Mouse (Mus musculus): ENCODE measurements around the gene Orai2. TPM values are rescaled to one million over a fixed set of nuclear protein-coding genes. Genes with fewer than 3 reads are reported as not detected.

Gene Orai2
- polyA plus RNA-seq, 1 experiment = 37.8 TPM

GRCm38 (mm10) chr5:136102099-136102820, 68.3 kb downstream of the Orai2 start:
- TF ChIP-seq CTCF (IDR thresholded peaks at IDR 0.05; ENCODE audit: control insufficient read depth, insufficient read depth, insufficient read length) (no peak), CEBPB (IDR thresholded peaks at IDR 0.05; ENCODE audit: low read depth) (no peak), USF1 (IDR thresholded peaks at IDR 0.05; ENCODE audit: low read depth) (no peak), MYOG (IDR thresholded peaks at IDR 0.05; ENCODE audit: control insufficient read depth, extremely low read depth, insufficient read length) (no peak), MAX (IDR thresholded peaks at IDR 0.05) (no peak)
- no peak overlapping the region for H3K4me3 ChIP-seq (ENCODE audit: insufficient read depth, poor library complexity, severe bottlenecking)

GRCm38 (mm10) chr5:136098536-136098935, 72.0 kb downstream of the Orai2 start:
- Histone ChIP-seq H3K36me3 (ENCODE audit: control insufficient read depth, insufficient read depth) (peaks cover 53% of the 10 kb centered on the region), H3K79me2 (ENCODE audit: control insufficient read depth, insufficient read depth) (no peaks in the 10 kb centered on the region), H3K4me3 (ENCODE audit: insufficient read depth, poor library complexity, severe bottlenecking) (no peak overlapping the region), H3ac (ENCODE audit: control insufficient read depth, insufficient read length, low read depth) (no peak overlapping the region), H3K27me3 (ENCODE audit: control insufficient read depth, insufficient read depth, insufficient read length) (no peaks in the 10 kb centered on the region), H3K79me3 (ENCODE audit: low read depth) (no peaks in the 10 kb centered on the region)
- TF ChIP-seq CEBPB (IDR thresholded peaks at IDR 0.05; ENCODE audit: low read depth) (no peak), MYOD1 (IDR thresholded peaks at IDR 0.05; ENCODE audit: control insufficient read depth, insufficient read length, low read depth) (no peak), MYOG (IDR thresholded peaks at IDR 0.05; ENCODE audit: control insufficient read depth, extremely low read depth, insufficient read length) (no peak), MAX (IDR thresholded peaks at IDR 0.05) (no peak), FOSL1 (IDR thresholded peaks at IDR 0.05; ENCODE audit: insufficient read depth, low read length, poor library complexity, severe bottlenecking) (no peak), CTCF (IDR thresholded peaks at IDR 0.05; ENCODE audit: control insufficient read depth, insufficient read depth, insufficient read length) (no peak), USF1 (IDR thresholded peaks at IDR 0.05; ENCODE audit: low read depth) (no peak)

More at GRCm38 (mm10) chr5:136102099-136102820, 68.3 kb downstream of the Orai2 start:
- Histone ChIP-seq H3K27me3 (ENCODE audit: control insufficient read depth, insufficient read depth, insufficient read length) (no peaks in the 10 kb centered on the region), H3K36me3 (ENCODE audit: control insufficient read depth, insufficient read depth) (peaks cover 76% of the 10 kb centered on the region), H3ac (ENCODE audit: control insufficient read depth, insufficient read length, low read depth) (no peak overlapping the region), H3K79me3 (ENCODE audit: low read depth) (no peaks in the 10 kb centered on the region), H3K79me2 (ENCODE audit: control insufficient read depth, insufficient read depth) (no peaks in the 10 kb centered on the region)

Small RNAs within 50 kb of the gene (microRNA-seq; reads per million reads assigned to microRNA genes)
- 3.0 reads per million, percentile 46 among the genes with 10 or more reads in this experiment for gene Mir7035 (ENCODE audit: borderline microRNAs expressed)

Other genes starting within 250 kb of the Orai2 start
- gene Ywhag, start 236.1 kb downstream of the Orai2 start, polyA plus RNA-seq (2012; fragmentation: generic; extraction: Trizol) = 227 TPM
- 3.6 TPM for gene Ssc4d, start 196.2 kb downstream of the Orai2 start, polyA plus RNA-seq (2012; fragmentation: generic; extraction: Trizol)
- gene Zp3, start 190.6 kb downstream of the Orai2 start, polyA plus RNA-seq (2012; fragmentation: generic; extraction: Trizol) = not detected
- 20.3 TPM for gene Dtx2, start 175.9 kb downstream of the Orai2 start, polyA plus RNA-seq (2012; fragmentation: generic; extraction: Trizol)
- 0.01 TPM for gene Upk3b, start 132.2 kb downstream of the Orai2 start, polyA plus RNA-seq (2012; fragmentation: generic; extraction: Trizol)
- 0.11 TPM for gene Upk3bl, start 116.2 kb downstream of the Orai2 start, polyA plus RNA-seq (2012; fragmentation: generic; extraction: Trizol)
- 37.6 TPM for gene Rasa4, start 86.8 kb downstream of the Orai2 start, polyA plus RNA-seq (2012; fragmentation: generic; extraction: Trizol)
- gene Polr2j, start 54.1 kb downstream of the Orai2 start, polyA plus RNA-seq (2012; fragmentation: generic; extraction: Trizol) = 206 TPM
- gene Lrwd1, start 34.6 kb downstream of the Orai2 start, polyA plus RNA-seq (2012; fragmentation: generic; extraction: Trizol) = 52.1 TPM
- 7.0 TPM for gene Alkbh4, start 34.6 kb downstream of the Orai2 start, polyA plus RNA-seq (2012; fragmentation: generic; extraction: Trizol)
- gene Prkrip1, start 28.2 kb upstream of the Orai2 start, polyA plus RNA-seq (2012; fragmentation: generic; extraction: Trizol) = 53.5 TPM
- 9.6 TPM for gene Sh2b2, start 75.8 kb upstream of the Orai2 start, polyA plus RNA-seq (2012; fragmentation: generic; extraction: Trizol)

Measured in C2C12 (cell line).